Mouse (Mus musculus) monocyte, adult 2 months (primary cell): ENCODE measurements around the gene Depdc1b.

Source experiments
- DNase-seq, 2 experiments: peaks; one replicate each; pipeline ENCODE4 v3.0.0; 2022; ENCODE audit warnings: low spot score in 2 of 2, low read depth in 1 of 2

The Depdc1b gene

DNA sequence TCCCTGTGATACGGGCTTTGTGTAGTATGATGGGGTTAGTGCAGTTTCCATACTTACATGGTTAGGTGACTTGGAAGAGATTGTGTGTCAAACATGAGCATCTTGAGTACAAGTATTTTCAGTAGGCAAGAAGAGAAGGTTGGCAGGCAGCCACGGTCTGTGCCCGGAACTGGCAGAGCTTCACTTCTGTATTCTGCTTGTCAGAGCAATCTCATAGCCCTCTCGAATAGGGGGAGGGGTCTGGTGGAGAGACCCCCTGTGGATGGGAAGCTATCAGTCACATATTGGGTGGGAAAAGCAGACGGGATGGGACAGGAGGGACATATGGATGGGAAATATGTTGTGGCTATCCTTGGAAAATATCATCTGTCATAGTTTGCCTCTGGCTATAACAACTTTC is 33.5 kb downstream of the Depdc1b start:
- DNase-seq, result no peak

GRCm38 (mm10) chr13:108353781-108354180 is 37.6 kb downstream of the Depdc1b start:
- DNase-seq, result no peak

DNA sequence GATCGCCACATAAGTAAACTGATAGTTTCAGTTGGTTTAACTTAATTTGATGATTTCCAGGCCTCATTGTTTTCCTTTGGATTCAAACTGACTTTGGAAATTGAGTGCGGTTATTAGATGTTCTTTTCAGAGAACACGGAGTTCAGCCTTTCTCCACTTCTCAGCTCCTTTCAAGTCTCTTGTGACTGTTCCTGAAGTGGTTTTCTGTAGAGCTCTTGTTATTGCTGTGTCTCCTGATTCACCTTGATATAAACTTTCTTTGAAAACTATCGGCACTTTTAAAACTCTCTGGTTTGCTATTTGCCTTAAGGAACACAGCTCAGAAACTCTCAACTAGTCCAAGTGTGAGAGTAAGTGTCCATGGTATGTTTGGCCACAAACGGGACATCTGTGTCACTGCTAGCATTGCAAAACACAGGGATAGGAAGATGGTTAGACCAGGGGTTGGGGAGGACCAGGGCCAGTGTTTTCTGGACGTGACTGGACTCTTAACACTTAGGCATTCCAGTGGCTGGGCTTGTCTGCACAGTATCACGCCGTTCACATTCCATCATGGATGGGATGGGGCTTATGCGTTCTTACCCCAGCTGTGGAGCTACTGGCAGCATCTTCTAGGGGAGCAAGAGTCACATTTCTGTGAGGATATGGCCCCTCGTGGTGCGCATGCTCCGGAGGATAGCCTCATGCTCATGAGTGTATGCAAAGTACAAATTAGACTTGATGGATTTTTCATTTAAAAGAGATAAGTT is 38.8 kb downstream of the Depdc1b start:
- DNase-seq, result no peak

DNA sequence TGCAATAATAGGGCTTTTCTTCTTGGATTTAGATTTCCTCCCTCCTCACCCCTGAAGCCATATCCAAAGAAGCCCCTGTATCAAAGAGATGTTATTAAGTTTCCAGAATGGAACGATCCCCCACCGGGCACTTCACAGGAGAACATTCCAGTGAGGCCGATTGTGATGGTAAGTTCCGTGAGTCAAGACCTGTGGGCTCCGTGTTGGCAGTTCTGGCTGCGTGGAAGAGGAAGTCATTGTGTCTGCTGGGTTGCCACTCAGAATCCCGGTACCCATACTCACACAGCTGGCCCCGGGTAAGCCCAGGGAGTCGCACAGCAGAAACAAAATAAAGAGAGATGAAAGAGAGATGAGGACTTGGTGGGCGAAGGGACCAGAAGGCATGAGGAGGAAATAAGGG is 41.2 kb downstream of the Depdc1b start:
- DNase-seq, result no peak

- DNase-seq, result no peak
Measured at GRCm38 (mm10) chr13:108358228-108358627, 42.1 kb downstream of the Depdc1b start.

DNA sequence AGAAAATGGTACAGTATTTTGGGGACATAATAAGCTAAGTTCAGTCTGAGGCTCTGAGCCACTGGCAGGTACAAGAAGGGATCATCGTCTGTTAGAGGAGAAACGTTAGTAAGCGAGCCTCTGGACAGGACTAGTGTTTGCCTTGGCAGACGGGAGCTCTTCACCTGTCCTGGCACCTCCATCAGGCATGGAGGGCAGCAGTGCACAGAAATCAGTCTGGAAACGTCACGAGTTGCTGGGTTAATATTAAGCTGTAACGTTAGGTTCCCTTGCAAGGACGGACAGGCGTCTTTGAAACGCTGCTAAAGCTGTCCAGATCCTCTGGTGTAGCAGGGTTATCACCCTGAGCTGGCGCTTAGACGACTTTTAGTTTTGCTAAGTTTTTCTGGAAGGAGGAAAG is 51.4 kb downstream of the Depdc1b start:
- DNase-seq, result no peak

DNA sequence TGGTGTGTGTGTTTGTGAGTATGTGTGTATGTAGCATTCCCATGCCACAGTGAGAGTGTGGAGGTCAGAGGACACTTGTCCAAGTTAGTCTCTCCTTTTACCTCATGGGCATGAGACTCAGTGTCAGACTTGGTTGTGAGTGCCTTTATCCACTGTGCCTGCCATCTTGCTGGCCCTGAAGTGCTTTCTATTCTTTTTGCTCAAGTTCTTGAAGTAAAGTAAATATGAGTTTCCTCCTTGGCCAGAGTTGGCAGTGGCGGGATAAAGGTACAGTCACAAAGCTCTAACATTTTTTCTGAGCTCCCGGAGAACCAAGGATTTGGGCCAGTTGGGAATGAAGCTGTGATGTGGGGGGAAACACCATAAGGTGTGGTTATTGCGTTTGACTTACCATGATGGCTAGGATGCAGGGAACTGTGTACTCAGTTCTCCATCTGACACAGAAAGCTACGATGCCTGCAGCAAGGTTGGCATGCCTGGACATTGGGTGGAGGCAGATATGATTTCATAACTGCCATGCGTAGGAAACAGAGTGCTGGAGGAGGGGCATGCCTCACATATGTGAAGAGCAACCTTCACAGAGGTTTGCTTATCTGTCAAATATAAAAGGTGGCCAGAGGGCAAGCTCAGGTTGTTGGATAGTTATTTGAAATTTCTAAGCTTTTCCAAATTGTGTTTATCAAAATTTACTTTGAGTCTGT is 54.3 kb downstream of the Depdc1b start:
- no peak for DNase-seq

GRCm38 (mm10) chr13:108371352-108371921 is 55.3 kb downstream of the Depdc1b start:
- no peak for DNase-seq

- DNase-seq, result no peak
Measured at GRCm38 (mm10) chr13:108373231-108373630, 57.1 kb downstream of the Depdc1b start.

- DNase-seq, result no peak
Measured at GRCm38 (mm10) chr13:108376637-108377036, 60.5 kb downstream of the Depdc1b start.

DNA sequence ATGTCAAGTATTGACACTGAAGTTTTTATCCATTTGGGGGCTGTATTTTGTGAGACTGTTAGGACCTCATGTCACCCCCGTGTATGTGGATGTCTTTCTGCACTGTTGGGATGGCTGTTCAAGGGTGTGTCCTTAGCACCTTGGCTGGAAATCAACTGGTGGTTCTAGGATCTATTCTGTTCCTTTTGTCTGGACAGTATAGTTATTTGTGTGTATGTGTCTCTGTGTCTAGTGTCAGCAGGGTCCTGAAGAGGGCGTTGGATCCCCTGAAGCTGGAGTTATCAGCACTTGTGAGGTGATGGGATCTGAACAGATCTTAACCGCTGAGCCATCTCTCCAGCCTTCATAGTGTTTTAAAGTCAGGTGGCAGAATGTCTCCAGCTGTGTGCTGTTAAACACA is 65.0 kb downstream of the Depdc1b start:
- no peak for DNase-seq

- DNase-seq, result no peak
Measured at GRCm38 (mm10) chr13:108383051-108383450, 66.9 kb downstream of the Depdc1b start.

DNA sequence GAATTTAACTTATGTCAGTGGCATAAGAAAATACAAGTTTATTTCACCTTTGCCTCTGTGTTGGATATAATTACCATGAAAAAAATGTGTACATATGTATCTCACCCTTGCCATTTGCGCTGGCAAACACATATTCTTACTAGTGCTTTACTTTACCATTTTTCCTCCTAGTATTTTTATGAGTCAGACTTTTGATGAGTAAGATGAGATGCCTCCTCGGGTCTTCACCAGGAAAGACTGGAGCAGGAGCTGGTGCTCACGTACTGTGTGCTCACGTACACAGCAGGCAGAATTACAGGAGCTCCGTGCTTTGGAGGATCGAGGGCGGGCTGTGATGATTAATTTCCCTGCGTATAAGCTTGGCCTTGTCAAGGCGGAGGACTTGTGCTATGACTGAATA is 69.9 kb downstream of the Depdc1b start:
- DNase-seq, result no peak

- DNase-seq, result no peak
Measured at GRCm38 (mm10) chr13:108390565-108390964, 74.4 kb downstream of the Depdc1b start.

DNA sequence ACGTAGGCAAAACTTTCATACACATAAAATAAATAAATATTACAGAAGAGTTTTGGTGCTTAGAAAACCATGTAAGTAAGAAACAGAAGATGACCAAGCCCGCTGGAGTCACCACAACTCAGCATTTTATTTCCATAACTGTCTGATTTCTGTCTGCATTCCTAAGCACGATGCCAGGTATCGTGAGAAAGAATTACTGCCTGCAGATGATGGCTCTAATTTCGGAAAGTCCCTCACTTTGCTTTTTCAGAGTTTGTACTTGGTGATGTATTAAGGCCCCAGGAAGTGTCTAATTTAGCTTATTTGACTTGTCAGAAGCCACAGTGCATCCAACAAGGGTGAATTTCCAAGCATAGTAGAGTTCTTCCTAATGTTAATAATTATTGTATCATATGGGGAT is 87.1 kb downstream of the Depdc1b start:
- no peak for DNase-seq

DNA sequence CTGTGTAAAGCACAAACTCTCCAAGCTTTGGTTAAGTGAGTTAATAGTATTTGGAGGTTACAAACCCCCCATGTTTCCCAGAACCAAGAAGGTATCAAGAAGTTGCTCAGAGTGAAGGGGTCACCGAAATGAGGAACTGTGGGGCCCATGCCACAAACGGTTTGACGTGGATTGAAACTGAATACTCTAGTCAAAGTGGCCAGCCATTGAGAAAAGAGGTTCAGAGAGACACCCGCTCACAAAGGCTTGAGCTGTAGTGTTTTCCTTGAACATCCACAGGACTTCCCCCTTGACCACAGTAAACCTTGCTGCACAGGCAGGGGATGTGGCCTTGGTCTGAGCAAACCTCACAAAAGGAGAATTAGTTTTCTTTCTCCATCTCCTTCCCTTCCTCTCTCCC is 88.2 kb downstream of the Depdc1b start:
- DNase-seq, result no peak

DNA sequence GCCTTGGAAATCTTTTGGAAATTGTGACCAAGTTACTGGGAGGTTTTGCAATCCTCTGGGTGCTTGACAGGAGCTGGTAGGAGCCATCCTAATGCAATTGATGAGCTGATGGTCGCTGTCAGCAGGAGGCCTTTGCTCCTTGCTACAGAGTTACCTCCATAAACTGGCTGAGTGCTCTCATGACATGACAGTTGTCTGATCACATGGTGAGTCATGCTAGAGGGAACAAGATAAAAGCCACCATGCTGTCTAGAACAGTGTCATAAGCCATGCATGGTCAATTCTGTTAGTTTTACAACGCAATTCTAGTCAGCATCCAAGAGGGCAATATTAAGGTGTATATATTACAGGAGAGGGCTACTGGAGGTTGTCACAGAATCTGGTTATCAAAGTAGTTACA is 99.3 kb downstream of the Depdc1b start:
- no peak for DNase-seq

GRCm38 (mm10) chr13:108418741-108419507 is 102.8 kb downstream of the Depdc1b start:
- no peak for DNase-seq

GRCm38 (mm10) chr13:108426322-108426721 is 110.2 kb downstream of the Depdc1b start:
- DNase-seq, result no peak

GRCm38 (mm10) chr13:108428809-108429208 is 112.7 kb downstream of the Depdc1b start:
- DNase-seq, result no peak

DNA sequence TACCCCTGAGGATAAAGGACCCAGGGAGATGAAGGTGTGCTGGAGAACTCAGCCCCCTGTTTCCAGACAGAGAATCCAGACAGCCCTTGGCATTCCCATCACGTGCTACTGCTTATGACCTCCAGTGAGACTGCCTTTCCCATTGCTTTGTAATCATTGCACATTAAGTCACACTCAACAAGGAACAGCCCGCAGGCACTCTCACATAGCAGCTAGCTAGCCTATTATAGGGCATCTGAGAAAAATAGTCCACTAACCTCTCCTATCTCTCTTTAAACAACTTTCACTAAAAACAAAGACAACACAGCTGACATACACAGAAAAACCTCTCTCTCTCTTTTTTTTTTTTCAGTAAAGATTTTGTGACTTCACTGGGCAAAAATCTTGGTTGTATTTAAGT is 113.5 kb downstream of the Depdc1b start:
- DNase-seq, result no peak

DNA sequence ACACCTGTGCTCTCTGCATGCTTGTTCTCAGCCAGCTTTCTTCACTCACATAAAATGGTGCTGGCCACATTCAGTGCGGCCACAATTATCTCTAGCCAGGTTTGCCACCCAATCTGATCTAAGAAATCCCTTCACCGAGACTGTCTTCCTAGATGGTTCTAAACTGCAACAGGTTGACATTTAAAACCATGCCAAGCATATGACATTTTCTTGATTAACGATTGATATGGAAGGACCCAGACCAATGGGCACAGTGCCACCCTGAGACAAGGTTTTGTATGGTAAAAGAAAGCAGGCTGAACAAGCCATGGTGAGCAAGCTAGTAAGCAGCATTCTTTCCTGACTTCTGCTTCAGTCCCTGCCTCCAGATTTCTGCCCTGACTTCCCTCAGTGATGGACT is 115.6 kb downstream of the Depdc1b start:
- DNase-seq, result no peak
